Mouse (Mus musculus): ENCODE results near the gene Arid5b.

The Arid5b gene

GRCm38 (mm10) chr10:68191691-68192380 is 86.7 kb downstream of the Arid5b start:
- peak; percentile 66 for DNase-seq

- DNase-seq, result no peak
These were observed 87.4 kb downstream of the Arid5b start for GRCm38 (mm10) chr10:68191146-68191545.

- DNase-seq, result no peak
These were observed 88.7 kb downstream of the Arid5b start for GRCm38 (mm10) chr10:68189847-68190246.

GRCm38 (mm10) chr10:68183096-68183495 is 95.4 kb downstream of the Arid5b start:
- DNase-seq, result no peak

GRCm38 (mm10) chr10:68182266-68182665 is 96.3 kb downstream of the Arid5b start:
- no peak for DNase-seq

GRCm38 (mm10) chr10:68181156-68181555 is 97.4 kb downstream of the Arid5b start:
- DNase-seq, result no peak

- no peak for DNase-seq
These were observed 97.8 kb downstream of the Arid5b start for GRCm38 (mm10) chr10:68180721-68181120.

- no peak for DNase-seq
These were observed 98.4 kb downstream of the Arid5b start for GRCm38 (mm10) chr10:68180151-68180550.

GRCm38 (mm10) chr10:68179741-68180140 is 98.8 kb downstream of the Arid5b start:
- no peak for DNase-seq

GRCm38 (mm10) chr10:68179339-68179738 is 99.2 kb downstream of the Arid5b start:
- DNase-seq, result no peak

GRCm38 (mm10) chr10:68177697-68178485 is 100.6 kb downstream of the Arid5b start:
- no peak for DNase-seq

GRCm38 (mm10) chr10:68175811-68176210 is 102.7 kb downstream of the Arid5b start:
- DNase-seq, result no peak

GRCm38 (mm10) chr10:68173634-68174033 is 104.9 kb downstream of the Arid5b start:
- no peak for DNase-seq

- DNase-seq, result no peak
These were observed 105.6 kb downstream of the Arid5b start for GRCm38 (mm10) chr10:68172906-68173305.

GRCm38 (mm10) chr10:68171974-68172373 is 106.6 kb downstream of the Arid5b start:
- no peak for DNase-seq

GRCm38 (mm10) chr10:68168613-68169012 is 109.9 kb downstream of the Arid5b start:
- DNase-seq, result no peak

- DNase-seq, result no peak
These were observed 110.4 kb downstream of the Arid5b start for GRCm38 (mm10) chr10:68168141-68168540.

- DNase-seq, result no peak
These were observed 111.4 kb downstream of the Arid5b start for GRCm38 (mm10) chr10:68167118-68167517.

- no peak for DNase-seq
These were observed 111.8 kb downstream of the Arid5b start for GRCm38 (mm10) chr10:68166695-68167086.

- DNase-seq, result peak; percentile 62
These were observed 112.5 kb downstream of the Arid5b start for GRCm38 (mm10) chr10:68165709-68166694.

GRCm38 (mm10) chr10:68164723-68165706 is 113.5 kb downstream of the Arid5b start:
- no peak for DNase-seq

GRCm38 (mm10) chr10:68164137-68164536 is 114.4 kb downstream of the Arid5b start:
- no peak for DNase-seq

Measured in kidney, adult 18-20 months (tissue).